Mouse (Mus musculus) bone marrow, adult 2 months (tissue): Measurements from ENCODE around the gene Raph1. TPM values are rescaled to one million over a fixed set of nuclear protein-coding genes. Genes with fewer than 3 reads are reported as not detected.

Experiments
- H3K27ac ChIP-seq: fragments of 200-500 bp; 2 replicates; pipeline ENCODE4 v1.5.1; 2012; ENCODE audit warnings: low read depth, mild to moderate bottlenecking, control low read depth, inconsistent platforms, low read length; ENCODE audit not compliant: control insufficient read depth, poor library complexity, insufficient read depth
- H3K4me1 ChIP-seq: fragments of 200-500 bp; 2 replicates; pipeline ENCODE4 v1.6.1; 2011; ENCODE audit warnings: low read length; ENCODE audit not compliant: control insufficient read depth, insufficient read depth
- H3K4me3 ChIP-seq: fragments of 200-500 bp; replicated peaks from 2 replicates; pipeline ENCODE3; 2011; ENCODE audit warnings: mild to moderate bottlenecking, low read depth, low read length, control low read depth; ENCODE audit not compliant: control insufficient read depth
- CTCF ChIP-seq: fragments of 200-500 bp; IDR thresholded peaks from 2 replicates; pipeline ENCODE4 v1.5.1; 2011; ENCODE audit warnings: low read length, control low read depth; ENCODE audit not compliant: control insufficient read depth, insufficient read depth
- POLR2A ChIP-seq: fragments of 200-500 bp; IDR thresholded peaks from 2 replicates; pipeline ENCODE4 v1.6.1; 2011; ENCODE audit warnings: low read depth, mild to moderate bottlenecking, control low read depth, low read length, borderline replicate concordance; ENCODE audit not compliant: control insufficient read depth
- WGBS: fragments of 180-500 bp; shearing (Covaris S2); methylation state at CpG from one replicate; pipeline ENCODE4 v1.1.7; 2018; 5-methylcytosine and 5-hydroxymethylcytosine counted together
- polyA plus RNA-seq: library from polyadenylated mRNA; stranded (reverse); fragments of >200 nt; gene quantifications from 2 replicates; pipeline ENCODE4 v1.2.4, GENCODE M21; 2011; ENCODE audit warnings: low replicate concordance; ENCODE audit not compliant: missing spikeins, insufficient read depth, insufficient read length

The Raph1 gene
- polyA plus RNA-seq, 1 experiment = 4.3 TPM

- WGBS = 64% methylated on average over 2 of the region's 2 CpGs
- Histone ChIP-seq H3K27ac (no peak overlapping the region), H3K4me1 (no peaks in the 10 kb centered on the region; the same call in 1 of the 2 replicates), H3K4me3 (no peak overlapping the region)
- TF ChIP-seq POLR2A = no peak
These were observed 32.0 kb downstream of the Raph1 start for GRCm38 (mm10) chr1:60534932-60535331.

GRCm38 (mm10) chr1:60530636-60531035 is 36.3 kb downstream of the Raph1 start:
- Histone ChIP-seq H3K4me3 (no peak overlapping the region), H3K27ac (no peak overlapping the region), H3K4me1 (no peaks in the 10 kb centered on the region)
- no peak for TF ChIP-seq CTCF
- no peak for TF ChIP-seq POLR2A
- 27% methylated on average over 2 of the region's 2 CpGs for WGBS

- Histone ChIP-seq H3K27ac (no peak overlapping the region), H3K4me1 (no peaks in the 10 kb centered on the region), H3K4me3 (no peak overlapping the region)
- no peak for TF ChIP-seq CTCF
- 67% methylated on average over 6 of the region's 6 CpGs for WGBS
These were observed 36.8 kb downstream of the Raph1 start for GRCm38 (mm10) chr1:60530107-60530506.

- H3K27ac ChIP-seq = no peak overlapping the region
- 66% methylated on average over 2 of the region's 2 CpGs for WGBS
- no peak overlapping the region for H3K4me3 ChIP-seq
- TF ChIP-seq POLR2A = no peak
- TF ChIP-seq CTCF = no peak
- no peaks in the 10 kb centered on the region for H3K4me1 ChIP-seq
These were observed 56.3 kb downstream of the Raph1 start for GRCm38 (mm10) chr1:60510584-60510983.

GRCm38 (mm10) chr1:60503456-60503855 is 63.4 kb downstream of the Raph1 start:
- WGBS = 12% methylated on average over 5 of the region's 5 CpGs
- Histone ChIP-seq H3K4me1 (no peaks in the 10 kb centered on the region), H3K27ac (no peak overlapping the region), H3K4me3 (no peak overlapping the region)
- no peak for TF ChIP-seq POLR2A
- no peak for TF ChIP-seq CTCF

- H3K4me1 ChIP-seq = no peaks in the 10 kb centered on the region
- no peak for TF ChIP-seq CTCF
- TF ChIP-seq POLR2A = no peak
- 87% methylated on average over 6 of the region's 6 CpGs for WGBS
- H3K4me3 ChIP-seq = no peak overlapping the region
- H3K27ac ChIP-seq = no peak overlapping the region
These were observed 73.5 kb downstream of the Raph1 start for GRCm38 (mm10) chr1:60493421-60493820.

- TF ChIP-seq CTCF (no peak), POLR2A (no peak)
These were observed 74.5 kb downstream of the Raph1 start for GRCm38 (mm10) chr1:60492404-60492803.

GRCm38 (mm10) chr1:60490510-60490909 is 76.4 kb downstream of the Raph1 start:
- Histone ChIP-seq H3K27ac (no peak overlapping the region), H3K4me3 (no peak overlapping the region)
- 77% methylated on average over 4 of the region's 4 CpGs for WGBS

More at GRCm38 (mm10) chr1:60492404-60492803, 74.5 kb downstream of the Raph1 start:
- 87% methylated on average over 5 of the region's 5 CpGs for WGBS
- H3K4me1 ChIP-seq = no peaks in the 10 kb centered on the region
- no peak overlapping the region for H3K27ac ChIP-seq
- H3K4me3 ChIP-seq = no peak overlapping the region

GRCm38 (mm10) chr1:60489660-60490059 is 77.2 kb downstream of the Raph1 start:
- Histone ChIP-seq H3K4me1 (no peaks in the 10 kb centered on the region), H3K4me3 (no peak overlapping the region), H3K27ac (no peak overlapping the region)
- no peak for TF ChIP-seq CTCF
- TF ChIP-seq POLR2A = no peak
- WGBS = 71% methylated on average over 2 of the region's 2 CpGs

More at GRCm38 (mm10) chr1:60490510-60490909, 76.4 kb downstream of the Raph1 start:
- TF ChIP-seq POLR2A = no peak
- TF ChIP-seq CTCF = no peak
- no peaks in the 10 kb centered on the region for H3K4me1 ChIP-seq

GRCm38 (mm10) chr1:60488635-60489034 is 78.3 kb downstream of the Raph1 start:
- H3K4me1 ChIP-seq = no peaks in the 10 kb centered on the region
- H3K27ac ChIP-seq = no peak overlapping the region
- WGBS = 90% methylated on average over 8 of the region's 8 CpGs
- no peak for TF ChIP-seq POLR2A
- no peak for TF ChIP-seq CTCF
- H3K4me3 ChIP-seq = no peak overlapping the region
